Mouse (Mus musculus): Measurements from ENCODE around the gene Lgi1. TPM values are rescaled to one million over a fixed set of nuclear protein-coding genes. Genes with fewer than 3 reads are reported as not detected.

The Lgi1 gene
- polyA plus RNA-seq, 1 experiment from 2014 or later: 19.1 TPM

- Histone ChIP-seq H3K4me3 (replicated peaks; ENCODE audit: low read length) (no peak overlapping the region), H3K36me3 (ENCODE audit: control insufficient read depth, insufficient read depth) (no peaks in the 10 kb centered on the region), H3K4me1 (replicated peaks; ENCODE audit: control insufficient read depth, insufficient read depth, low read length) (no peaks in the 10 kb centered on the region), H3K27ac (ENCODE audit: low read length) (no peak overlapping the region), H3K9me3 (ENCODE audit: control insufficient read depth, low read length) (no peaks in the 10 kb centered on the region), H3K4me2 (ENCODE audit: low read length) (no peak overlapping the region), H3K9ac (replicated peaks; ENCODE audit: low read depth, low read length) (no peak overlapping the region), H3K27me3 (replicated peaks; ENCODE audit: control insufficient read depth, insufficient read depth, low read length) (no peaks in the 10 kb centered on the region)
- 92% methylated on average over 6 of the region's 6 CpGs for WGBS
- ATAC-seq: no peak
Observed at GRCm38 (mm10) chr19:38316602-38317313, 52.4 kb downstream of the Lgi1 start.

- Histone ChIP-seq H3K36me3 (ENCODE audit: control insufficient read depth, insufficient read depth) (no peaks in the 10 kb centered on the region), H3K4me3 (replicated peaks; ENCODE audit: low read length) (no peak overlapping the region), H3K27me3 (replicated peaks; ENCODE audit: control insufficient read depth, insufficient read depth, low read length) (no peaks in the 10 kb centered on the region), H3K9me3 (ENCODE audit: control insufficient read depth, low read length) (no peaks in the 10 kb centered on the region), H3K9ac (replicated peaks; ENCODE audit: low read depth, low read length) (no peak overlapping the region), H3K4me1 (replicated peaks; ENCODE audit: control insufficient read depth, insufficient read depth, low read length) (no peaks in the 10 kb centered on the region), H3K4me2 (ENCODE audit: low read length) (no peak overlapping the region), H3K27ac (ENCODE audit: low read length) (no peak overlapping the region)
- no peak for ATAC-seq
- 84% methylated on average over 4 of the region's 4 CpGs for WGBS
Observed at GRCm38 (mm10) chr19:38318308-38318707, 54.0 kb downstream of the Lgi1 start.

- 75% methylated on average over 4 of the region's 4 CpGs for WGBS
- no peak overlapping the region for H3K27ac ChIP-seq (ENCODE audit: low read length)
- ATAC-seq: no peak
Observed at GRCm38 (mm10) chr19:38319168-38319567, 54.8 kb downstream of the Lgi1 start.

GRCm38 (mm10) chr19:38320651-38321188 is 56.4 kb downstream of the Lgi1 start:
- Histone ChIP-seq H3K4me3 (replicated peaks; ENCODE audit: low read length) (no peak overlapping the region), H3K9me3 (ENCODE audit: control insufficient read depth, low read length) (no peaks in the 10 kb centered on the region), H3K9ac (replicated peaks; ENCODE audit: low read depth, low read length) (no peak overlapping the region), H3K36me3 (ENCODE audit: control insufficient read depth, insufficient read depth) (no peaks in the 10 kb centered on the region), H3K27me3 (replicated peaks; ENCODE audit: control insufficient read depth, insufficient read depth, low read length) (no peaks in the 10 kb centered on the region), H3K4me2 (ENCODE audit: low read length) (no peak overlapping the region), H3K4me1 (replicated peaks; ENCODE audit: control insufficient read depth, insufficient read depth, low read length) (no peaks in the 10 kb centered on the region), H3K27ac (ENCODE audit: low read length) (no peak overlapping the region)
- ATAC-seq: no peak
- 83% methylated on average over 5 of the region's 5 CpGs for WGBS

More at GRCm38 (mm10) chr19:38319168-38319567, 54.8 kb downstream of the Lgi1 start:
- H3K4me3 ChIP-seq (replicated peaks; ENCODE audit: low read length): no peak overlapping the region
- H3K4me2 ChIP-seq (ENCODE audit: low read length): no peak overlapping the region
- no peaks in the 10 kb centered on the region for H3K9me3 ChIP-seq (ENCODE audit: control insufficient read depth, low read length)
- no peak overlapping the region for H3K9ac ChIP-seq (replicated peaks; ENCODE audit: low read depth, low read length)
- no peaks in the 10 kb centered on the region for H3K36me3 ChIP-seq (ENCODE audit: control insufficient read depth, insufficient read depth)
- no peaks in the 10 kb centered on the region for H3K27me3 ChIP-seq (replicated peaks; ENCODE audit: control insufficient read depth, insufficient read depth, low read length)
- no peaks in the 10 kb centered on the region for H3K4me1 ChIP-seq (replicated peaks; ENCODE audit: control insufficient read depth, insufficient read depth, low read length)

- ATAC-seq: peak; percentile 26; the same call in 1 of the 2 replicates
Observed at GRCm38 (mm10) chr19:38323726-38324125, 59.4 kb downstream of the Lgi1 start.

GRCm38 (mm10) chr19:38324147-38325028 is 60.1 kb downstream of the Lgi1 start:
- H3K36me3 ChIP-seq (ENCODE audit: control insufficient read depth, insufficient read depth): no peaks in the 10 kb centered on the region
- 22% methylated on average over 9 of the region's 10 CpGs for WGBS
- H3K9me3 ChIP-seq (ENCODE audit: control insufficient read depth, low read length): no peaks in the 10 kb centered on the region
- H3K4me1 ChIP-seq (replicated peaks; ENCODE audit: control insufficient read depth, insufficient read depth, low read length): no peaks in the 10 kb centered on the region
- H3K9ac ChIP-seq (replicated peaks; ENCODE audit: low read depth, low read length): no peak overlapping the region
- H3K4me2 ChIP-seq (ENCODE audit: low read length): no peak overlapping the region
- ATAC-seq: peak; percentile 66
- H3K27ac ChIP-seq (ENCODE audit: low read length): no peak overlapping the region
- no peaks in the 10 kb centered on the region for H3K27me3 ChIP-seq (replicated peaks; ENCODE audit: control insufficient read depth, insufficient read depth, low read length)
- H3K4me3 ChIP-seq (replicated peaks; ENCODE audit: low read length): no peak overlapping the region

More at GRCm38 (mm10) chr19:38323726-38324125, 59.4 kb downstream of the Lgi1 start:
- Histone ChIP-seq H3K9me3 (ENCODE audit: control insufficient read depth, low read length) (no peaks in the 10 kb centered on the region), H3K36me3 (ENCODE audit: control insufficient read depth, insufficient read depth) (no peaks in the 10 kb centered on the region), H3K4me3 (replicated peaks; ENCODE audit: low read length) (no peak overlapping the region), H3K27ac (ENCODE audit: low read length) (no peak overlapping the region), H3K27me3 (replicated peaks; ENCODE audit: control insufficient read depth, insufficient read depth, low read length) (no peaks in the 10 kb centered on the region), H3K4me2 (ENCODE audit: low read length) (no peak overlapping the region), H3K9ac (replicated peaks; ENCODE audit: low read depth, low read length) (no peak overlapping the region), H3K4me1 (replicated peaks; ENCODE audit: control insufficient read depth, insufficient read depth, low read length) (no peaks in the 10 kb centered on the region)

GRCm38 (mm10) chr19:38325029-38325398 is 60.7 kb downstream of the Lgi1 start:
- H3K9ac ChIP-seq (replicated peaks; ENCODE audit: low read depth, low read length): no peak overlapping the region
- no peak overlapping the region for H3K4me2 ChIP-seq (ENCODE audit: low read length)
- no peak overlapping the region for H3K27ac ChIP-seq (ENCODE audit: low read length)
- H3K4me1 ChIP-seq (replicated peaks; ENCODE audit: control insufficient read depth, insufficient read depth, low read length): no peaks in the 10 kb centered on the region
- H3K27me3 ChIP-seq (replicated peaks; ENCODE audit: control insufficient read depth, insufficient read depth, low read length): no peaks in the 10 kb centered on the region
- ATAC-seq: peak; percentile 63; the same call in 1 of the 2 replicates
- H3K36me3 ChIP-seq (ENCODE audit: control insufficient read depth, insufficient read depth): no peaks in the 10 kb centered on the region
- WGBS: 45% methylated on average over 4 of the region's 4 CpGs
- no peak overlapping the region for H3K4me3 ChIP-seq (replicated peaks; ENCODE audit: low read length)
- H3K9me3 ChIP-seq (ENCODE audit: control insufficient read depth, low read length): no peaks in the 10 kb centered on the region

- Histone ChIP-seq H3K9me3 (ENCODE audit: control insufficient read depth, low read length) (no peaks in the 10 kb centered on the region), H3K27ac (ENCODE audit: low read length) (no peak overlapping the region), H3K4me2 (ENCODE audit: low read length) (no peak overlapping the region), H3K27me3 (replicated peaks; ENCODE audit: control insufficient read depth, insufficient read depth, low read length) (no peaks in the 10 kb centered on the region), H3K9ac (replicated peaks; ENCODE audit: low read depth, low read length) (no peak overlapping the region), H3K36me3 (ENCODE audit: control insufficient read depth, insufficient read depth) (no peaks in the 10 kb centered on the region), H3K4me3 (replicated peaks; ENCODE audit: low read length) (no peak overlapping the region), H3K4me1 (replicated peaks; ENCODE audit: control insufficient read depth, insufficient read depth, low read length) (no peaks in the 10 kb centered on the region)
- no peak for ATAC-seq
- 93% methylated on average over 7 of the region's 7 CpGs for WGBS
Observed at GRCm38 (mm10) chr19:38325854-38326253, 61.5 kb downstream of the Lgi1 start.

- Histone ChIP-seq H3K4me3 (replicated peaks; ENCODE audit: low read length) (no peak overlapping the region), H3K36me3 (ENCODE audit: control insufficient read depth, insufficient read depth) (no peaks in the 10 kb centered on the region), H3K27ac (ENCODE audit: low read length) (no peak overlapping the region), H3K27me3 (replicated peaks; ENCODE audit: control insufficient read depth, insufficient read depth, low read length) (no peaks in the 10 kb centered on the region), H3K4me2 (ENCODE audit: low read length) (no peak overlapping the region), H3K9ac (replicated peaks; ENCODE audit: low read depth, low read length) (no peak overlapping the region), H3K4me1 (replicated peaks; ENCODE audit: control insufficient read depth, insufficient read depth, low read length) (no peaks in the 10 kb centered on the region), H3K9me3 (ENCODE audit: control insufficient read depth, low read length) (no peaks in the 10 kb centered on the region)
- WGBS: 8% methylated on average over 4 of the region's 4 CpGs
- ATAC-seq: no peak
Observed at GRCm38 (mm10) chr19:38327002-38327401, 62.7 kb downstream of the Lgi1 start.

Data from forebrain, embryonic 16.5 days (tissue).